Mouse (Mus musculus) heart, embryonic 13.5 days (tissue): ENCODE results near the gene Phf1. TPM values are rescaled to one million over a fixed set of nuclear protein-coding genes. Genes with fewer than 3 reads are reported as not detected.
A peak's percentile ranks its signal among the peaks of the same experiment; 100 is the strongest.

Experiments
- ATAC-seq: fragments of 200-750 bp; cut with Nextera tagmentation; 2 replicates; pipeline ENCODE4 v1.8.0; 2017; ENCODE audit warnings: moderate TSS enrichment; ENCODE audit not compliant: insufficient number of reproducible peaks, low FRiP score, low TSS enrichment; ENCODE audit errors: extremely low read depth
- H3K27ac ChIP-seq: fragments of 300-500 bp; sonication (generic); replicated peaks from 2 replicates; pipeline ENCODE4 v1.5.1; 2015; ENCODE audit warnings: moderate library complexity, mild to moderate bottlenecking, inconsistent platforms
- H3K27me3 ChIP-seq: fragments of 300-500 bp; sonication (generic); replicated peaks from 2 replicates; pipeline ENCODE4 v1.6.1; 2015; ENCODE audit warnings: mild to moderate bottlenecking, inconsistent platforms
- H3K36me3 ChIP-seq: fragments of 300-500 bp; sonication (generic); 2 replicates; pipeline ENCODE4 v1.6.1; 2015; ENCODE audit warnings: mild to moderate bottlenecking, inconsistent platforms
- H3K4me1 ChIP-seq: fragments of 300-500 bp; sonication (generic); 2 replicates; pipeline ENCODE4 v1.6.1; 2015; ENCODE audit warnings: inconsistent platforms
- H3K4me2 ChIP-seq: fragments of 300-500 bp; sonication (generic); 2 replicates; pipeline ENCODE4 v1.6.1; 2015; ENCODE audit warnings: inconsistent platforms, mild to moderate bottlenecking, moderate library complexity
- H3K4me3 ChIP-seq: fragments of 300-500 bp; sonication (generic); 2 replicates; pipeline ENCODE4 v1.5.1; 2015; ENCODE audit warnings: moderate library complexity, mild to moderate bottlenecking, inconsistent platforms
- H3K9ac ChIP-seq: fragments of 300-500 bp; sonication (generic); 2 replicates; pipeline ENCODE4 v1.6.1; 2015; ENCODE audit warnings: inconsistent platforms, mild to moderate bottlenecking, moderate library complexity
- H3K9me3 ChIP-seq: fragments of 300-500 bp; sonication (generic); 2 replicates; pipeline ENCODE4 v1.6.1; 2016; ENCODE audit warnings: inconsistent platforms
- WGBS: fragments of 180-500 bp; shearing (Covaris S2); methylation state at CpG from one replicate; pipeline ENCODE4 v1.1.7; 2015; ENCODE audit warnings: mixed read lengths; 5-methylcytosine and 5-hydroxymethylcytosine counted together
- polyA plus RNA-seq: library from polyadenylated mRNA; unstranded; fragments of >200 nt; fragmentation: Nextera tagmentation; extraction: Ambion mirVana; gene quantifications from 2 replicates; pipeline ENCODE4 v1.2.1, GENCODE M21; 2015

The Phf1 gene
- polyA plus RNA-seq, result 8.4 and 9.2 TPM in 2 replicates

- Histone ChIP-seq H3K27ac (peak within 1 kb of the TSS; percentile 87), H3K9ac (peak within 1 kb of the TSS; percentile 87), H3K9me3 (no peaks in the 10 kb centered on the region), H3K27me3 (no peaks in the 10 kb centered on the region), H3K4me3 (peak within 1 kb of the TSS; percentile 65), H3K4me2 (peak within 1 kb of the TSS; percentile 87), H3K4me1 (peaks cover 28% of the 10 kb centered on the region), H3K36me3 (peaks cover 74% of the 10 kb centered on the region)
- WGBS, result under 1% methylated on average over 43 of the region's 43 CpGs
- ATAC-seq, result peak; percentile 86
Measured at GRCm38 (mm10) chr17:26932839-26933398, at the start of gene Phf1. TSS of gene Phf1 (plus strand) at chr17:26933052.

GRCm38 (mm10) chr17:26883585-26883984 lies 49.3 kb upstream of the Phf1 start:
- H3K9ac ChIP-seq, result peak overlapping the region; percentile 74
- H3K4me1 ChIP-seq, result peaks cover 60% of the 10 kb centered on the region
- H3K4me3 ChIP-seq, result no peak overlapping the region
- H3K36me3 ChIP-seq, result peaks cover 8% of the 10 kb centered on the region
- H3K27me3 ChIP-seq, result no peaks in the 10 kb centered on the region
- 0 out of 2 replicates have a peak, but pooled peaks cover 8% of the 10 kb centered on the region for H3K9me3 ChIP-seq
- peak overlapping the region; percentile 74; the same call in 1 of the 2 replicates for H3K4me2 ChIP-seq
- no peak for ATAC-seq
- 79% methylated on average over 6 of the region's 6 CpGs for WGBS
- H3K27ac ChIP-seq, result peak overlapping the region; percentile 93

GRCm38 (mm10) chr17:26884995-26885926 lies 47.6 kb upstream of the Phf1 start:
- 15% methylated on average over 25 of the region's 25 CpGs for WGBS
- H3K4me3 ChIP-seq, result peak overlapping the region; percentile 55
- H3K4me1 ChIP-seq, result peaks cover 60% of the 10 kb centered on the region
- ATAC-seq, result peak; percentile 59; the same call in 1 of the 2 replicates
- H3K27ac ChIP-seq, result peak overlapping the region; percentile 93
- H3K27me3 ChIP-seq, result no peaks in the 10 kb centered on the region
- H3K4me2 ChIP-seq, result peak overlapping the region; percentile 74
- peak overlapping the region; percentile 74 for H3K9ac ChIP-seq
- peaks cover 8% of the 10 kb centered on the region for H3K36me3 ChIP-seq
- 0 out of 2 replicates have a peak, but pooled peaks cover 6% of the 10 kb centered on the region for H3K9me3 ChIP-seq

- 7% methylated on average over 30 of the region's 30 CpGs for WGBS
- H3K36me3 ChIP-seq, result peaks cover under 1% of the 10 kb centered on the region; the same call in 1 of the 2 replicates
- peak overlapping the region; percentile 74 for H3K9ac ChIP-seq
- H3K4me1 ChIP-seq, result peaks cover 65% of the 10 kb centered on the region
- H3K4me3 ChIP-seq, result peak overlapping the region; percentile 55
- peak overlapping the region; percentile 93 for H3K27ac ChIP-seq
- H3K4me2 ChIP-seq, result peak overlapping the region; percentile 74
- H3K9me3 ChIP-seq, result no peaks in the 10 kb centered on the region
- peak; percentile 64 for ATAC-seq
- H3K27me3 ChIP-seq, result no peaks in the 10 kb centered on the region
Measured at GRCm38 (mm10) chr17:26886047-26886749, 46.7 kb upstream of the Phf1 start.

GRCm38 (mm10) chr17:26887926-26888325 lies 44.9 kb upstream of the Phf1 start:
- no peaks in the 10 kb centered on the region for H3K27me3 ChIP-seq
- H3K27ac ChIP-seq, result peak overlapping the region; percentile 75
- H3K9me3 ChIP-seq, result no peaks in the 10 kb centered on the region
- peaks cover 76% of the 10 kb centered on the region for H3K4me1 ChIP-seq
- H3K36me3 ChIP-seq, result no peaks in the 10 kb centered on the region
- WGBS, result 9% methylated on average over 3 of the region's 3 CpGs
- H3K4me3 ChIP-seq, result no peak overlapping the region
- H3K9ac ChIP-seq, result peak overlapping the region; percentile 59; the same call in 1 of the 2 replicates
- ATAC-seq, result no peak
- no peak overlapping the region for H3K4me2 ChIP-seq

- Histone ChIP-seq H3K36me3 (no peaks in the 10 kb centered on the region), H3K27ac (peak overlapping the region; percentile 96), H3K9ac (peak overlapping the region; percentile 47), H3K27me3 (no peaks in the 10 kb centered on the region), H3K4me2 (peak overlapping the region; percentile 61), H3K9me3 (no peaks in the 10 kb centered on the region; the same call in 1 of the 2 replicates), H3K4me3 (peak overlapping the region; percentile 35), H3K4me1 (peaks cover 64% of the 10 kb centered on the region)
- 18% methylated on average over 16 of the region's 16 CpGs for WGBS
- ATAC-seq, result peak; percentile 84
Measured at GRCm38 (mm10) chr17:26892635-26893375, 40.0 kb upstream of the Phf1 start.

- no peaks in the 10 kb centered on the region for H3K27me3 ChIP-seq
- H3K9me3 ChIP-seq, result no peaks in the 10 kb centered on the region; the same call in 1 of the 2 replicates
- H3K9ac ChIP-seq, result peak overlapping the region; percentile 47
- peaks cover 58% of the 10 kb centered on the region for H3K4me1 ChIP-seq
- peak overlapping the region; percentile 96 for H3K27ac ChIP-seq
- 31% methylated on average over 6 of the region's 6 CpGs for WGBS
- peak overlapping the region; percentile 61 for H3K4me2 ChIP-seq
- H3K36me3 ChIP-seq, result no peaks in the 10 kb centered on the region
- H3K4me3 ChIP-seq, result 0 out of 2 replicates have a peak overlapping the region, but pooled peaks have one; percentile 35
- ATAC-seq, result no peak
Measured at GRCm38 (mm10) chr17:26893492-26893891, 39.4 kb upstream of the Phf1 start.

- peak overlapping the region; percentile 96 for H3K27ac ChIP-seq
- 70% methylated on average over 6 of the region's 6 CpGs for WGBS
- no peak overlapping the region for H3K4me3 ChIP-seq
- no peaks in the 10 kb centered on the region; the same call in 1 of the 2 replicates for H3K9me3 ChIP-seq
- H3K4me1 ChIP-seq, result peaks cover 55% of the 10 kb centered on the region
- no peaks in the 10 kb centered on the region for H3K36me3 ChIP-seq
- no peak overlapping the region for H3K9ac ChIP-seq
- ATAC-seq, result no peak
- H3K27me3 ChIP-seq, result no peaks in the 10 kb centered on the region
- no peak overlapping the region for H3K4me2 ChIP-seq
Measured at GRCm38 (mm10) chr17:26894342-26894741, 38.5 kb upstream of the Phf1 start.

- Histone ChIP-seq H3K4me3 (no peak overlapping the region), H3K27ac (no peak overlapping the region), H3K9me3 (no peaks in the 10 kb centered on the region; the same call in 1 of the 2 replicates), H3K4me2 (no peak overlapping the region), H3K36me3 (no peaks in the 10 kb centered on the region), H3K9ac (no peak overlapping the region), H3K27me3 (no peaks in the 10 kb centered on the region), H3K4me1 (peaks cover 50% of the 10 kb centered on the region)
- WGBS, result 17% methylated on average over 10 of the region's 10 CpGs
- no peak for ATAC-seq
Measured at GRCm38 (mm10) chr17:26895578-26895977, 37.3 kb upstream of the Phf1 start.

GRCm38 (mm10) chr17:26900916-26901315 lies 31.9 kb upstream of the Phf1 start:
- Histone ChIP-seq H3K9ac (no peak overlapping the region), H3K27me3 (no peaks in the 10 kb centered on the region), H3K36me3 (no peaks in the 10 kb centered on the region), H3K27ac (no peak overlapping the region), H3K4me2 (no peak overlapping the region), H3K4me3 (no peak overlapping the region), H3K9me3 (no peaks in the 10 kb centered on the region), H3K4me1 (peaks cover 11% of the 10 kb centered on the region)
- 73% methylated on average over 6 of the region's 6 CpGs for WGBS
- no peak for ATAC-seq
